Mouse (Mus musculus) neural tube, embryonic 15.5 days (tissue): ENCODE data around the gene Slc26a5. TPM values are rescaled to one million over a fixed set of nuclear protein-coding genes. Genes with fewer than 3 reads are reported as not detected.
A peak's percentile ranks its signal among the peaks of the same experiment; 100 is the strongest.

Experiments
- ATAC-seq: fragments of 200-750 bp; cut with Nextera tagmentation; 2 replicates; pipeline ENCODE4 v1.8.0; 2017; ENCODE audit warnings: mild to moderate bottlenecking, moderate TSS enrichment, moderate library complexity; ENCODE audit not compliant: low FRiP score
- H3K27ac ChIP-seq: fragments of 300-500 bp; sonication (generic); replicated peaks from 2 replicates; pipeline ENCODE4 v1.5.1; 2015; ENCODE audit warnings: mild to moderate bottlenecking, inconsistent platforms
- H3K27me3 ChIP-seq: fragments of 300-500 bp; sonication (generic); replicated peaks from 2 replicates; pipeline ENCODE4 v1.6.1; 2015; ENCODE audit warnings: inconsistent platforms
- H3K36me3 ChIP-seq: fragments of 300-500 bp; sonication (generic); 2 replicates; pipeline ENCODE4 v1.6.1; 2015; ENCODE audit warnings: inconsistent platforms
- H3K4me1 ChIP-seq: fragments of 300-500 bp; sonication (generic); 2 replicates; pipeline ENCODE4 v1.6.1; 2015; ENCODE audit warnings: inconsistent platforms
- H3K4me2 ChIP-seq: fragments of 300-500 bp; sonication (generic); 2 replicates; pipeline ENCODE4 v1.6.1; 2015; ENCODE audit warnings: inconsistent platforms, mild to moderate bottlenecking, moderate library complexity
- H3K4me3 ChIP-seq: fragments of 300-500 bp; sonication (generic); replicated peaks from 2 replicates; pipeline ENCODE4 v1.5.1; 2015; ENCODE audit warnings: mild to moderate bottlenecking, inconsistent platforms
- H3K9ac ChIP-seq: fragments of 300-500 bp; sonication (generic); replicated peaks from 2 replicates; pipeline ENCODE4 v1.6.1; 2015; ENCODE audit warnings: mild to moderate bottlenecking, inconsistent platforms
- H3K9me3 ChIP-seq: fragments of 300-500 bp; sonication (generic); replicated peaks from 2 replicates; pipeline ENCODE4 v1.6.1; 2016; ENCODE audit warnings: inconsistent platforms
- WGBS: fragments of 180-500 bp; shearing (Covaris S2); methylation state at CpG from one replicate; pipeline ENCODE4 v1.1.7; 2015; ENCODE audit warnings: mixed read lengths; 5-methylcytosine and 5-hydroxymethylcytosine counted together
- polyA plus RNA-seq: library from polyadenylated mRNA; unstranded; fragments of >200 nt; fragmentation: Nextera tagmentation; extraction: Ambion mirVana; gene quantifications from 2 replicates; pipeline ENCODE4 v1.2.1, GENCODE M21; 2015

Slc26a5 gene
- 0.27 and 0.45 TPM in 2 replicates for polyA plus RNA-seq

- Histone ChIP-seq H3K27me3 (no peaks in the 10 kb centered on the region), H3K9ac (no peak within 1 kb of the TSS; the same call in 1 of the 2 replicates), H3K4me2 (peak within 1 kb of the TSS; percentile 75), H3K4me3 (peak within 1 kb of the TSS; percentile 38), H3K4me1 (peaks cover 11% of the 10 kb centered on the region), H3K27ac (no peak within 1 kb of the TSS), H3K36me3 (no peaks in the 10 kb centered on the region), H3K9me3 (no peaks in the 10 kb centered on the region)
- ATAC-seq: peak; percentile 69; the same call in 1 of the 2 replicates
- under 1% methylated on average over 29 of the region's 29 CpGs for WGBS
Measured at GRCm38 (mm10) chr5:21865346-21866107, at the start of gene Slc26a5. TSS of gene Slc26a5 (minus strand) at chr5:21865604.

- Histone ChIP-seq H3K9me3 (no peaks in the 10 kb centered on the region), H3K4me1 (no peaks in the 10 kb centered on the region), H3K27me3 (no peaks in the 10 kb centered on the region), H3K4me2 (no peak overlapping the region), H3K9ac (no peak overlapping the region), H3K4me3 (no peak overlapping the region), H3K36me3 (peaks cover 5% of the 10 kb centered on the region; the same call in 1 of the 2 replicates), H3K27ac (no peak overlapping the region)
- no peak for ATAC-seq
- WGBS: 80% methylated on average over 3 of the region's 3 CpGs
Measured at GRCm38 (mm10) chr5:21914776-21915175, 49.4 kb upstream of the Slc26a5 start.

- no peak overlapping the region for H3K27ac ChIP-seq
- no peak overlapping the region for H3K4me3 ChIP-seq
- 90% methylated on average over 23 of the region's 23 CpGs for WGBS
- no peaks in the 10 kb centered on the region for H3K9me3 ChIP-seq
- peaks cover 5% of the 10 kb centered on the region; the same call in 1 of the 2 replicates for H3K36me3 ChIP-seq
- no peak overlapping the region for H3K4me2 ChIP-seq
- no peaks in the 10 kb centered on the region for H3K4me1 ChIP-seq
- no peaks in the 10 kb centered on the region for H3K27me3 ChIP-seq
- H3K9ac ChIP-seq: no peak overlapping the region
- no peak for ATAC-seq
Measured at GRCm38 (mm10) chr5:21912835-21913530, 47.6 kb upstream of the Slc26a5 start.

DNA sequence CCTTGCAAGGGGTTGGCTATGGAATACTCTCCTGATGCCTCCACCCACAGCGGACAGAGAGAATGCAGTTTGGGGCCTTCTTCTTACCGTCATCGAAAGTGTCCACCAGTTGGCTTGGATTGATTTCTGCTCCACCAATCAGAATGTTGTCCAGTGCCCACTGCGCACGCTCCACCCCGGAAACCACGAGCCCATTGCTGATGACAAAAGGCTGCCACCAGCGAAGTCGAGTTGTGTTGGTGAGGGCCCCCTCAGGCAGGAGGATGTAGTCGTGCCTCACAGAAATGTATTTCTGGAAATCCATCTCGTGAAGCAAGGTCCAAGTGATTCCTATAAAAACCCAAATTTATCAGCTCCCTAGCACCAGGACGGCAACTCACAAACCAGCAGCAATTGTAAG is 45.3 kb upstream of the Slc26a5 start:
- Histone ChIP-seq H3K9ac (no peak overlapping the region), H3K27me3 (no peaks in the 10 kb centered on the region), H3K36me3 (no peaks in the 10 kb centered on the region; the same call in 1 of the 2 replicates), H3K9me3 (no peaks in the 10 kb centered on the region), H3K4me1 (no peaks in the 10 kb centered on the region), H3K4me3 (no peak overlapping the region), H3K4me2 (no peak overlapping the region), H3K27ac (no peak overlapping the region)
- no peak for ATAC-seq
- WGBS: 94% methylated on average over 12 of the region's 12 CpGs

DNA sequence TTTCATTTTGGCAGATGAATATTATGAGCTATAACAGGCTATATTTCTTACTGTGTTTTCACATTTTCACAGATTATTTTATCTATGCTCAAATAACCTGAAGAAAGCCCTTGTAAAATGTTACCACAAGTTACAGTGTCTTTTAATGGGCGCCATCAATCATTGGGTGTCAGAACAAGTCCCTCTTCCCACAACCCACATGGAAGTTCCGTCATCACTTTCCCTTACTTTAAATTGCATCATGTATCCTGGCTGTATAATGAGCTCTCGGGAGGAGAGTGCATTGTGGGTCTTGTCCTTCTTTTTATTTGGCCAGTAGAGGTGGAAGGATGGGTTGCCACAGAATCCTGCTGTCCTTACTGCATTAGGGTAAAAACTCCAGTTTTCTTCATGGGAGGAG is 44.3 kb upstream of the Slc26a5 start:
- H3K27ac ChIP-seq: no peak overlapping the region
- no peak overlapping the region for H3K9ac ChIP-seq
- no peak overlapping the region for H3K4me3 ChIP-seq
- H3K36me3 ChIP-seq: no peaks in the 10 kb centered on the region; the same call in 1 of the 2 replicates
- WGBS: 87% methylated on average over 3 of the region's 3 CpGs
- H3K4me2 ChIP-seq: no peak overlapping the region
- H3K4me1 ChIP-seq: no peaks in the 10 kb centered on the region
- no peaks in the 10 kb centered on the region for H3K27me3 ChIP-seq
- H3K9me3 ChIP-seq: no peaks in the 10 kb centered on the region
- no peak for ATAC-seq

GRCm38 (mm10) chr5:21901411-21901810 is 36.0 kb upstream of the Slc26a5 start:
- WGBS: 71% methylated on average over 12 of the region's 12 CpGs

GRCm38 (mm10) chr5:21900891-21901290 is 35.5 kb upstream of the Slc26a5 start:
- no peak overlapping the region for H3K27ac ChIP-seq
- H3K4me1 ChIP-seq: no peaks in the 10 kb centered on the region
- no peak overlapping the region for H3K4me2 ChIP-seq
- H3K9me3 ChIP-seq: no peaks in the 10 kb centered on the region
- no peak overlapping the region for H3K4me3 ChIP-seq
- no peak overlapping the region for H3K9ac ChIP-seq
- 78% methylated on average over 6 of the region's 6 CpGs for WGBS
- no peak for ATAC-seq
- H3K27me3 ChIP-seq: no peaks in the 10 kb centered on the region
- H3K36me3 ChIP-seq: no peaks in the 10 kb centered on the region

More at GRCm38 (mm10) chr5:21901411-21901810, 36.0 kb upstream of the Slc26a5 start:
- no peaks in the 10 kb centered on the region for H3K36me3 ChIP-seq
- H3K9me3 ChIP-seq: no peaks in the 10 kb centered on the region
- H3K4me2 ChIP-seq: no peak overlapping the region
- H3K9ac ChIP-seq: no peak overlapping the region
- no peaks in the 10 kb centered on the region for H3K4me1 ChIP-seq
- ATAC-seq: no peak
- no peak overlapping the region for H3K4me3 ChIP-seq
- no peak overlapping the region for H3K27ac ChIP-seq
- no peaks in the 10 kb centered on the region for H3K27me3 ChIP-seq

DNA sequence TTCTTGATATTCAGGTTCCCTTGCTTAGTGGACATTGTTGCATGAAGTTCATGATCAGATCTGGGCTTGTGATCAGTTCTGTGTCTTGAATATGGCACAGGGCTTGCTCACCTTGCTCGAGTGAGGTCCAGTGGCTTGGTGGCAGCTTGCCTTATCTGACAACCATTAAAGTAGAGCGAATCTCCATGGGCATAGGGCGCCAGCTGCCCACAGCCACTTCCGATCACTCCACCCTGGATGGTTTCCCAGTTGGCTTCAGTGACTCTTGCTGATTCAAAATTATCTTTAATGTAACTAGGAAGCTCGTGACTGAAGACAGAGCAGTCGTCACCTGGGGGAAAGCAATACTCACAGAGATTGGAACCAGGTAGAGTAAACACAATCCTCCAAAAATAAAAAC is 33.5 kb upstream of the Slc26a5 start:
- H3K27me3 ChIP-seq: no peaks in the 10 kb centered on the region

DNA sequence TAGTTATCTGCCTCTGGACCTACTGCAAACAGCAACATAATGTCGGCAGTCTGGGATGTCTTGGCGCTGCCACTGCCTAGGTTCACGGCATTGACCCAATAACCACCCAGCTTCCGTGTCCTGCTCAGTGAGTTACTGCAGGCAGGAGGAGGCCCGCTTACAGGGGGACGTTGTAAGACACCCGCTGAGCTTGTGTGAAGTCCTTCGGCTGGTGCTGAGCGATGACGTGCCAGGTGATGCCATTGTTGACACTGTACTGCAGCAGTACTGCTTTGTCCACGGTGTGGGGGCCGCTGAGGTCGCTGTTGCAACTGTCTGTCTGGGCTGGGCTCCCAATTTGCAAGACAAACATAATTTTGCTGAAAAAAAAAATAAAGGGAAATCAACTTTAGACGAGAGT is 31.2 kb upstream of the Slc26a5 start:
- H3K9ac ChIP-seq: no peak overlapping the region
- H3K4me3 ChIP-seq: no peak overlapping the region
- no peaks in the 10 kb centered on the region for H3K36me3 ChIP-seq
- H3K4me2 ChIP-seq: no peak overlapping the region
- ATAC-seq: no peak
- no peaks in the 10 kb centered on the region for H3K27me3 ChIP-seq
- WGBS: 60% methylated on average over 14 of the region's 14 CpGs
- no peak overlapping the region for H3K27ac ChIP-seq
- H3K9me3 ChIP-seq: no peaks in the 10 kb centered on the region
- H3K4me1 ChIP-seq: no peaks in the 10 kb centered on the region

More for the DNA sequence above, 33.5 kb upstream of the Slc26a5 start:
- Histone ChIP-seq H3K4me2 (no peak overlapping the region), H3K36me3 (no peaks in the 10 kb centered on the region), H3K4me3 (no peak overlapping the region), H3K4me1 (no peaks in the 10 kb centered on the region), H3K9me3 (no peaks in the 10 kb centered on the region), H3K9ac (no peak overlapping the region), H3K27ac (no peak overlapping the region)
- no peak for ATAC-seq
- 82% methylated on average over 6 of the region's 6 CpGs for WGBS

- H3K27me3 ChIP-seq: no peaks in the 10 kb centered on the region
- no peaks in the 10 kb centered on the region for H3K4me1 ChIP-seq
- WGBS: 91% methylated on average over 3 of the region's 3 CpGs
- H3K9me3 ChIP-seq: no peaks in the 10 kb centered on the region
- H3K4me3 ChIP-seq: no peak overlapping the region
- no peaks in the 10 kb centered on the region for H3K36me3 ChIP-seq
- no peak overlapping the region for H3K27ac ChIP-seq
- no peak overlapping the region for H3K9ac ChIP-seq
- H3K4me2 ChIP-seq: no peak overlapping the region
- no peak for ATAC-seq
Measured at GRCm38 (mm10) chr5:21894168-21894567, 28.8 kb upstream of the Slc26a5 start.

GRCm38 (mm10) chr5:21866750-21867149 is 1.3 kb upstream of the Slc26a5 start:
- WGBS: 67% methylated on average over 8 of the region's 8 CpGs
- H3K4me3 ChIP-seq: no peak overlapping the region
- no peak overlapping the region for H3K27ac ChIP-seq
- H3K36me3 ChIP-seq: no peaks in the 10 kb centered on the region
- peaks cover 11% of the 10 kb centered on the region for H3K4me1 ChIP-seq
- no peaks in the 10 kb centered on the region for H3K9me3 ChIP-seq
- ATAC-seq: no peak; the same call in 1 of the 2 replicates
- H3K9ac ChIP-seq: no peak overlapping the region
- H3K27me3 ChIP-seq: no peaks in the 10 kb centered on the region
- H3K4me2 ChIP-seq: peak overlapping the region; percentile 75

GRCm38 (mm10) chr5:21866311-21866712 is 908 bp upstream of the Slc26a5 start:
- H3K36me3 ChIP-seq: no peaks in the 10 kb centered on the region
- peak; percentile 90 for ATAC-seq
- WGBS: 6% methylated on average over 6 of the region's 6 CpGs
- H3K9me3 ChIP-seq: no peaks in the 10 kb centered on the region
- no peak overlapping the region for H3K27ac ChIP-seq
- H3K9ac ChIP-seq: no peak overlapping the region
- H3K27me3 ChIP-seq: no peaks in the 10 kb centered on the region
- H3K4me1 ChIP-seq: peaks cover 11% of the 10 kb centered on the region
- H3K4me2 ChIP-seq: peak overlapping the region; percentile 75
- peak overlapping the region; percentile 38 for H3K4me3 ChIP-seq
